Mouse (Mus musculus) G1E (cell line): ENCODE data around the gene Fbxl2. TPM values are rescaled to one million over a fixed set of nuclear protein-coding genes. Genes with fewer than 3 reads are reported as not detected.

Experiments used
- ATAC-seq: 2 replicates; pipeline ENCODE4 v1.8.0; 2016; ENCODE audit warnings: mild to moderate bottlenecking; ENCODE audit not compliant: insufficient number of reproducible peaks, poor library complexity, low FRiP score, severe bottlenecking; ENCODE audit errors: extremely low read depth
- DNase-seq: peaks from one replicate; pipeline ENCODE4 v3.0.0; 2012; ENCODE audit warnings: low spot score
- H3K27me3 ChIP-seq: 2 replicates; pipeline ENCODE4 v1.6.1; 2012; ENCODE audit warnings: mild to moderate bottlenecking, low read length, inconsistent platforms; ENCODE audit not compliant: insufficient read depth
- H3K36me3 ChIP-seq: replicated peaks from 2 replicates; pipeline ENCODE3; 2012; ENCODE audit warnings: mild to moderate bottlenecking, inconsistent platforms
- H3K4me1 ChIP-seq: 2 replicates; pipeline ENCODE4 v1.6.1; 2012; ENCODE audit warnings: low read depth, low read length, inconsistent platforms, mixed read lengths; ENCODE audit not compliant: insufficient read depth
- H3K4me3 ChIP-seq: 2 replicates; pipeline ENCODE4 v1.5.1; 2012; ENCODE audit warnings: low read depth, mild to moderate bottlenecking, inconsistent platforms, low read length, moderate library complexity, mixed read lengths
- H3K9me3 ChIP-seq: replicated peaks from 2 replicates; pipeline ENCODE4 v1.6.1; 2012; ENCODE audit warnings: inconsistent platforms
- CTCF ChIP-seq: IDR thresholded peaks from 2 replicates; pipeline ENCODE4 v1.5.1; 2012; ENCODE audit warnings: low read depth, low read length, inconsistent platforms, mixed read lengths
- GATA1 ChIP-seq: IDR thresholded peaks from 2 replicates; pipeline ENCODE4 v1.6.1; 2012; ENCODE audit warnings: borderline replicate concordance, low read length, inconsistent platforms, mixed read lengths
- GATA2 ChIP-seq: IDR thresholded peaks from 2 replicates; pipeline ENCODE4 v1.6.1; 2012; ENCODE audit warnings: low read depth, low read length, inconsistent platforms, borderline replicate concordance
- POLR2AphosphoS5 ChIP-seq: IDR thresholded peaks from 2 replicates; pipeline ENCODE4 v1.6.1; 2012; ENCODE audit warnings: low read depth, low read length, inconsistent platforms; ENCODE audit not compliant: insufficient replicate concordance
- TAL1 ChIP-seq: conservative IDR thresholded peaks from 2 replicates; pipeline ENCODE4 v1.6.1; 2012; ENCODE audit warnings: low read depth, low read length, inconsistent platforms, mixed read lengths
- polyA plus RNA-seq: library from polyadenylated mRNA; stranded (reverse); fragments of >175 nt; gene quantifications from 2 replicates; pipeline ENCODE4 v1.2.3, GENCODE M21; 2012
- total RNA-seq, 2 experiments: library from RNA; stranded (forward) in 1 of 2; stranded (reverse) in 1 of 2; fragments of 200-1000 nt in 1 of 2; fragments of >200 nt in 1 of 2; fragmentation: Nextera tagmentation in 1 of 2; gene quantifications; 2 replicates each; pipeline ENCODE4 v1.2.3; 2014 to 2017

The Fbxl2 gene
- total and polyA plus RNA-seq, 3 experiments, result 0.12 to 0.38 (median 0.16) TPM

GRCm38 (mm10) chr9:113990547-113991248, 55.3 kb downstream of the Fbxl2 start:
- Histone ChIP-seq H3K9me3 (peaks cover 3% of the 10 kb centered on the region), H3K36me3 (no peaks in the 10 kb centered on the region), H3K4me3 (peak overlapping the region; percentile 21; the same call in 1 of the 2 replicates), H3K27me3 (peaks cover 12% of the 10 kb centered on the region; the same call in 1 of the 2 replicates), H3K4me1 (peaks cover 12% of the 10 kb centered on the region)
- DNase-seq (peak; percentile 70), ATAC-seq (peak; percentile 67)
- peak; percentile 81 for TF ChIP-seq CTCF
- TF ChIP-seq POLR2AphosphoS5, result no peak
- TF ChIP-seq TAL1, result no peak

GRCm38 (mm10) chr9:113984946-113985620, 60.9 kb downstream of the Fbxl2 start:
- Histone ChIP-seq H3K4me1 (peaks cover 31% of the 10 kb centered on the region), H3K9me3 (peaks cover 3% of the 10 kb centered on the region), H3K36me3 (peaks cover 21% of the 10 kb centered on the region), H3K4me3 (no peak overlapping the region), H3K27me3 (peaks cover 3% of the 10 kb centered on the region; the same call in 1 of the 2 replicates)
- ATAC-seq (no peak), DNase-seq (no peak)
- TF ChIP-seq TAL1, result no peak
- TF ChIP-seq POLR2AphosphoS5, result no peak
- no peak for TF ChIP-seq GATA2
- no peak for TF ChIP-seq CTCF
- no peak for TF ChIP-seq GATA1

- Histone ChIP-seq H3K27me3 (peaks cover 3% of the 10 kb centered on the region; the same call in 1 of the 2 replicates), H3K4me3 (no peak overlapping the region), H3K4me1 (peaks cover 40% of the 10 kb centered on the region), H3K36me3 (peaks cover 41% of the 10 kb centered on the region), H3K9me3 (no peaks in the 10 kb centered on the region)
- no peak for TF ChIP-seq GATA1
- TF ChIP-seq TAL1, result no peak
- TF ChIP-seq GATA2, result no peak
- no peak for TF ChIP-seq POLR2AphosphoS5
- no peak for TF ChIP-seq CTCF
- ATAC-seq (0 out of 2 replicates have a peak, but pooled peaks have one; percentile 11), DNase-seq (no peak)
These were observed 62.9 kb downstream of the Fbxl2 start for GRCm38 (mm10) chr9:113982883-113983670.

GRCm38 (mm10) chr9:113982451-113982850, 63.5 kb downstream of the Fbxl2 start:
- DNase-seq (no peak), ATAC-seq (no peak)
- Histone ChIP-seq H3K4me1 (peaks cover 43% of the 10 kb centered on the region), H3K36me3 (peaks cover 48% of the 10 kb centered on the region), H3K4me3 (no peak overlapping the region), H3K9me3 (no peaks in the 10 kb centered on the region), H3K27me3 (peaks cover 3% of the 10 kb centered on the region; the same call in 1 of the 2 replicates)
- TF ChIP-seq POLR2AphosphoS5, result no peak
- TF ChIP-seq GATA2, result no peak
- TF ChIP-seq TAL1, result no peak
- no peak for TF ChIP-seq CTCF
- no peak for TF ChIP-seq GATA1

GRCm38 (mm10) chr9:113981099-113981880, 64.7 kb downstream of the Fbxl2 start:
- Histone ChIP-seq H3K4me3 (no peak overlapping the region), H3K4me1 (peaks cover 48% of the 10 kb centered on the region), H3K36me3 (peaks cover 58% of the 10 kb centered on the region), H3K27me3 (peaks cover 1% of the 10 kb centered on the region; the same call in 1 of the 2 replicates), H3K9me3 (no peaks in the 10 kb centered on the region)
- no peak for TF ChIP-seq GATA1
- no peak for TF ChIP-seq CTCF
- no peak for TF ChIP-seq POLR2AphosphoS5
- TF ChIP-seq TAL1, result no peak
- TF ChIP-seq GATA2, result no peak
- no peak for ATAC-seq
- DNase-seq, result no peak
